Mouse (Mus musculus) C2C12 (cell line): ENCODE data around the gene Gm11983. TPM values are rescaled to one million over a fixed set of nuclear protein-coding genes. Genes with fewer than 3 reads are reported as not detected.
"Not testable (repeated sequence)": the region's sequence is repeated elsewhere in the genome, so short reads cannot be mapped to it uniquely, and the experiment has no call there.

Source experiments
- H3K27me3 ChIP-seq: one replicate; pipeline ENCODE4 v1.6.1; 2011; ENCODE audit not compliant: control insufficient read depth, insufficient read depth, insufficient read length
- H3K36me3 ChIP-seq: one replicate; pipeline ENCODE4 v1.6.1; 2011; ENCODE audit not compliant: control insufficient read depth, insufficient read depth
- H3K4me3 ChIP-seq: one replicate; pipeline ENCODE4 v1.5.1; 2011; ENCODE audit warnings: mild to moderate bottlenecking, control low read depth; ENCODE audit not compliant: poor library complexity, insufficient read depth, severe bottlenecking
- H3K79me2 ChIP-seq: one replicate; pipeline ENCODE4 v1.6.1; 2011; ENCODE audit not compliant: control insufficient read depth, insufficient read depth
- H3K79me3 ChIP-seq: one replicate; pipeline ENCODE4 v1.6.1; 2011; ENCODE audit warnings: low read depth, control low read depth
- H3ac ChIP-seq: one replicate; pipeline ENCODE3; 2011; ENCODE audit warnings: low read depth; ENCODE audit not compliant: control insufficient read depth, insufficient read length
- CEBPB ChIP-seq: IDR thresholded peaks from one replicate; pipeline ENCODE4 v1.6.1; 2011; ENCODE audit warnings: low read depth, mild to moderate bottlenecking, control low read depth, moderate library complexity
- CTCF ChIP-seq: IDR thresholded peaks from one replicate; pipeline ENCODE4 v1.5.1; 2011; ENCODE audit not compliant: control insufficient read depth, insufficient read depth, insufficient read length
- FOSL1 ChIP-seq: IDR thresholded peaks from one replicate; pipeline ENCODE4 v1.8.0; 2011; ENCODE audit warnings: mild to moderate bottlenecking, low read length; ENCODE audit not compliant: poor library complexity, insufficient read depth, severe bottlenecking
- MAX ChIP-seq: IDR thresholded peaks from one replicate; pipeline ENCODE4 v1.6.1; 2011; ENCODE audit warnings: mild to moderate bottlenecking, control low read depth
- MYOD1 ChIP-seq: IDR thresholded peaks from one replicate; pipeline ENCODE4 v1.6.1; 2011; ENCODE audit warnings: low read depth; ENCODE audit not compliant: control insufficient read depth, insufficient read length
- MYOG ChIP-seq: IDR thresholded peaks from one replicate; pipeline ENCODE4 v1.6.1; 2011; ENCODE audit not compliant: control insufficient read depth, insufficient read length; ENCODE audit errors: extremely low read depth
- USF1 ChIP-seq: IDR thresholded peaks from one replicate; pipeline ENCODE4 v1.6.1; 2011; ENCODE audit warnings: low read depth, mild to moderate bottlenecking, control low read depth, moderate library complexity
- polyA plus RNA-seq: library from polyadenylated mRNA; unstranded; fragments of >200 nt; fragmentation: generic; extraction: Trizol; gene quantifications from one replicate; pipeline ENCODE4 v1.2.1, GENCODE M21; 2012; ENCODE audit warnings: missing spikeins

Gene Gm11983
- polyA plus RNA-seq, 1 experiment, result not detected

DNA sequence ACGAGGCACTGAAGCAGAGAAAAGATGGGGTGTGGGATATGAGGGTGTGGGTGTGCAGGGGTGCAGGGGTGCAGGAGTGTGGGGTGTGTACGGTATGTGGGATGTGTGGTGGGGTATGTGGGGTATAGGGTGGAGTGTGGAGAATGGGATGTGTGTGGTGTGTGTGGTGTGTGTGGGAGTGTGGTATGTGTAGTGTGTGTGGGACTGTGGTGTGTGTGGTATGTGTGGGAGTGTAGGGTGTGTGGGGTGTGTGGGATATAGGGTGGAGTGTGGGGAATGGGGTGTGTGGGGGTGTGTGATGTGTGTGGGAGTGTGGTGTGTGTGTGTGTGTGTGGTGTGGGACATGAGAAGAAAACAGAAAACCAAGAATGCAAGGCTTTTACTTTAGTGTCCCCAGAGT lies 14.3 kb downstream of the Gm11983 start:
- TF ChIP-seq MYOG (no peak), MYOD1 (no peak), MAX (no peak), FOSL1 (no peak), USF1 (no peak), CEBPB (no peak), CTCF (no peak)
- H3K36me3 ChIP-seq, result no peaks in the 10 kb centered on the region

GRCm38 (mm10) chr11:6814486-6814885 lies 23.0 kb downstream of the Gm11983 start:
- TF ChIP-seq USF1 (no peak), MYOD1 (no peak), CTCF (no peak), MYOG (no peak), MAX (no peak), CEBPB (no peak), FOSL1 (no peak)
- no peaks in the 10 kb centered on the region for H3K27me3 ChIP-seq
- no peaks in the 10 kb centered on the region for H3K79me2 ChIP-seq
- no peak overlapping the region for H3ac ChIP-seq
- no peak overlapping the region for H3K4me3 ChIP-seq
- H3K79me3 ChIP-seq, result no peaks in the 10 kb centered on the region
- H3K36me3 ChIP-seq, result no peaks in the 10 kb centered on the region

More for the DNA sequence above, 14.3 kb downstream of the Gm11983 start:
- Histone ChIP-seq H3K79me3 (no peaks in the 10 kb centered on the region), H3ac (no peak overlapping the region), H3K27me3 (no peaks in the 10 kb centered on the region), H3K4me3 (no peak overlapping the region), H3K79me2 (no peaks in the 10 kb centered on the region)

DNA sequence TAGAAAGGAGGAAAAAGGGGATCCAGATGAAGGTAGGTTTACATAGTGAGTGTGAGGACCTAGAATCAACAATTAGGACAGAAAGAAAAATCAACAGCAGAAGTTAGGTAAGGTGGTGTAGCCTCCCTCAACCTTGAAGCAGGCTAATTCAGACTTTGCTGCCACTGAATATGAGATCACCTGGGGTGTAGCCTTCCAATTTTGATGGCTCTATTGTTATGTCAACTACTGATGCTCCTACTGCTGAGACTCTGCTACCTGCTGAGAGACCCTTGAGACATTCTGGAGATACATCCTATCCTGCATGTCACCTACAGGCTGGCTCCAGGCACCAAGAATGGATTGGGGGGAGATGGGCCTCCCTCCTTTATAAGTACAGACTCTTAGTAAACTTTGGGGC lies 34.6 kb downstream of the Gm11983 start:
- not testable (repeated sequence) for H3K79me2 ChIP-seq, H3ac ChIP-seq, H3K27me3 ChIP-seq, H3K4me3 ChIP-seq, H3K79me3 ChIP-seq, H3K36me3 ChIP-seq

- TF ChIP-seq FOSL1 (no peak), USF1 (no peak), CTCF (no peak), CEBPB (no peak), MYOG (no peak), MYOD1 (no peak), MAX (no peak)
- Histone ChIP-seq H3K4me3 (no peak overlapping the region), H3K27me3 (no peaks in the 10 kb centered on the region), H3ac (no peak overlapping the region), H3K36me3 (no peaks in the 10 kb centered on the region), H3K79me3 (no peaks in the 10 kb centered on the region), H3K79me2 (no peaks in the 10 kb centered on the region)
Measured at GRCm38 (mm10) chr11:6790690-6791089, 46.8 kb downstream of the Gm11983 start.

Other genes with a start within 250 kb of the Gm11983 start
- 0.96 TPM for gene Nacad, start 231.6 kb downstream of the Gm11983 start, polyA plus RNA-seq
- 116 TPM for gene Tbrg4, start 211.6 kb downstream of the Gm11983 start, polyA plus RNA-seq
- not detected for gene Wap, start 199.0 kb downstream of the Gm11983 start, polyA plus RNA-seq
- 0.05 TPM for gene Ramp3, start 179.1 kb downstream of the Gm11983 start, polyA plus RNA-seq
- gene Adcy1, start 225.8 kb upstream of the Gm11983 start, polyA plus RNA-seq, result 0.02 TPM